Mouse (Mus musculus) embryonic fibroblast, embryonic 13.5 days (primary cell): ENCODE results near the gene Nmt2.

ENCODE experiments used
- CTCF ChIP-seq: IDR thresholded peaks from 2 replicates; pipeline ENCODE4 v1.5.1; 2011; ENCODE audit warnings: mild to moderate bottlenecking, control low read depth, low read length, moderate library complexity, borderline replicate concordance; ENCODE audit not compliant: insufficient read depth
- POLR2A ChIP-seq: IDR thresholded peaks from 2 replicates; pipeline ENCODE4 v1.6.1; 2011; ENCODE audit warnings: low read depth, mild to moderate bottlenecking, control low read depth, low read length, moderate library complexity

DNA sequence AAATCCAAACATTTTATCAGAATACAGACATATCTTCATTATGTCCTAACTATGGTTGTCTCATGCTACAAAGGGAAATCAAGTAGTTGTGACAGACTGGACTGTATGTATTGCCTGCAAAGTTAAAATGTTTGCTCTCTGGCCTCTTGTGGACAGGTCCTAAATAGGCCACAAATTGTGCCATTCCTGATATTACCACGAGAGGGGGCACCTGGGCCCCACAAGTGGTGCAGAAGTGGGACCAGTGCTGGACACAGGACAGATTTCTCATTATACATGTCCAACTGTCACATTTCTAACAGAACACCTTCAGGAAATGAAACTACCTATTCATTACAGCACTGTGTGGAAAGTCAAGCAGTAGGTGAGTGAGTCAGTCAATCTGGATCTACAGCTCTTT, 43.3 kb downstream of the Nmt2 start:
- no peak for TF ChIP-seq CTCF
- no peak for TF ChIP-seq POLR2A
